Mouse (Mus musculus) urinary bladder, postnatal 36 days (tissue): ENCODE measurements around the gene Baat.
"Not testable (repeated sequence)": the region's sequence is repeated elsewhere in the genome, so short reads cannot be mapped to it uniquely, and the experiment has no call there.

Source experiments
- DNase-seq, 2 experiments: peaks; one replicate each; pipeline ENCODE4 v3.0.0; 2022; ENCODE audit warnings: low spot score in 2 of 2, mixed read lengths in 1 of 2

The Baat gene

GRCm38 (mm10) chr4:49485442-49485841, 20.9 kb downstream of the Baat start:
- no peak for DNase-seq

GRCm38 (mm10) chr4:49480896-49481295, 25.5 kb downstream of the Baat start:
- DNase-seq: peak; percentile 5 to 7

GRCm38 (mm10) chr4:49480104-49480760, 26.1 kb downstream of the Baat start:
- DNase-seq: no peak

- DNase-seq: not testable (repeated sequence)
Observed at GRCm38 (mm10) chr4:49479035-49479434, 27.3 kb downstream of the Baat start.

GRCm38 (mm10) chr4:49478118-49478877, 28.1 kb downstream of the Baat start:
- no peak for DNase-seq

GRCm38 (mm10) chr4:49474583-49474982, 31.8 kb downstream of the Baat start:
- DNase-seq: no peak

GRCm38 (mm10) chr4:49473435-49474100, 32.8 kb downstream of the Baat start, which contains the start of gene Acnat1:
Acnat1 (minus strand) TSS chr4:49473912.
- DNase-seq: no peak

- DNase-seq: no peak
Observed at GRCm38 (mm10) chr4:49469435-49470151, 36.8 kb downstream of the Baat start.

GRCm38 (mm10) chr4:49467360-49467759, 39.0 kb downstream of the Baat start:
- DNase-seq: no peak

- DNase-seq: no peak
Observed at GRCm38 (mm10) chr4:49456171-49456570, 50.2 kb downstream of the Baat start.

GRCm38 (mm10) chr4:49451848-49452551, 54.4 kb downstream of the Baat start:
- DNase-seq: no peak

- peak; percentile 33 for DNase-seq
Observed at GRCm38 (mm10) chr4:49451133-49451847, 55.1 kb downstream of the Baat start.
